Mouse (Mus musculus): Measurements from ENCODE around the gene Sstr2.

DNA sequence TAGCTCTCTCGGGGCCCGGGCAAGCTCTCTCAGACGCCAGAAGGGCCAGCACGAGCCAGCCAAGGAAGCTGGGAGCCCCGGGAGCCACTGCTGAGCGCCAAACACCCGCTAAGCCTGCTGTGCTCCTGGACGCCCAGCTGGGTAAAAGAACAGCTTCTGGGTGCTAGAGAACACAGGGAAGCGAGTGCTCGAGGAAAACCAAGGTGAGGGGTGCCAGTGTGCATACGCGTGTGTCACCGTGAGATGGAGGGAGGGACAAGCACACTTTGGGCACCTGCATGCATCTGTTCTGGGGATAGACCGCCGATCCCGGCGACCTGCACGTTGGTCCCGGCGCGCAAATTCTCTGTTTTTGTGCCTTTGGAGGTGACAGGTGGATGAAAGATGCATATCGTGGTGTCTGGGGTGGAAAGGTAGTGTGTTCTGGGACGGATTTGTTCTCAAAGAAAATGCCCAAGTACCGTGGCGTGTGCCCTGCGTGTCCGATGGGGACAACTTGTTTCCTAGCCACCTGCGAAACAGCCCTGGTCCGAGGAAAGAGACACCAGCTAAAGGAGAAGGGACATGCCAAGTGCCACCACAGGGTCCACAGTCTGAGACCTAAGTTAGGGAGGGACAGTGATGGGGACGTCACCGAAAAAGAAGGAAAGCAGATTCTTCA lies 408 bp downstream of the Sstr2 start:
- TF ChIP-seq GATA1 (IDR thresholded peaks at IDR 0.05; ENCODE audit: low read length) (no peak), TAL1 (IDR thresholded peaks at IDR 0.05; ENCODE audit: low read length) (no peak)

Measured in erythroblast, embryonic 14.5 days (primary cell).